Mouse (Mus musculus) G1E (cell line): ENCODE measurements around the gene Cox20.

Source experiments
- CTCF ChIP-seq: IDR thresholded peaks from 2 replicates; pipeline ENCODE4 v1.5.1; 2012; ENCODE audit warnings: low read depth, low read length, inconsistent platforms, mixed read lengths
- GATA2 ChIP-seq: IDR thresholded peaks from 2 replicates; pipeline ENCODE4 v1.6.1; 2012; ENCODE audit warnings: low read depth, low read length, inconsistent platforms, borderline replicate concordance
- TAL1 ChIP-seq: conservative IDR thresholded peaks from 2 replicates; pipeline ENCODE4 v1.6.1; 2012; ENCODE audit warnings: low read depth, low read length, inconsistent platforms, mixed read lengths

- no peak for TF ChIP-seq CTCF
- TF ChIP-seq TAL1: no peak
- TF ChIP-seq GATA2: no peak
Measured at GRCm38 (mm10) chr1:178329946-178330345, 11.0 kb downstream of the Cox20 start.
